Mouse (Mus musculus): ENCODE measurements around the gene Stard7.
A peak's percentile ranks its signal among the peaks of the same experiment; 100 is the strongest.

The Stard7 gene

DNA sequence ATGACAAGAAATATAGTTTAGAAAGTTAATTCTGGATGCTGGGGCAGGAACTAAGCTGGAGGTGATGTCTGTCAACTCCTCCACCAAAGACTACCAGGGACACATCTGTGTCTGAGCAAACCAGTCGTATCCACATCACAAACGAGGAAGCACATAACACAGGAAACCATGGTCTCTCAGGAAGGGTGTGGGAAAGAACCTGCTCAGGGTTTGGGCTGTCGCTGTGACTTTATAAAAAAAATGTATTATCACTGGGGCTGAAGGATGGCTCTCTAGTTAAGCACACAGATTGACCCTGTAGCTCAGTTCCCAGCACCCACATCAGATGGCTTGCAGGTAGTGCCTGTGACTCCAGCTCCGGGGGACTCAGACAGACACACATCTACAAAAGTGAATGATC lies 49.1 kb downstream of the Stard7 start:
- DNase-seq (ENCODE audit: low read depth), result no peak

DNA sequence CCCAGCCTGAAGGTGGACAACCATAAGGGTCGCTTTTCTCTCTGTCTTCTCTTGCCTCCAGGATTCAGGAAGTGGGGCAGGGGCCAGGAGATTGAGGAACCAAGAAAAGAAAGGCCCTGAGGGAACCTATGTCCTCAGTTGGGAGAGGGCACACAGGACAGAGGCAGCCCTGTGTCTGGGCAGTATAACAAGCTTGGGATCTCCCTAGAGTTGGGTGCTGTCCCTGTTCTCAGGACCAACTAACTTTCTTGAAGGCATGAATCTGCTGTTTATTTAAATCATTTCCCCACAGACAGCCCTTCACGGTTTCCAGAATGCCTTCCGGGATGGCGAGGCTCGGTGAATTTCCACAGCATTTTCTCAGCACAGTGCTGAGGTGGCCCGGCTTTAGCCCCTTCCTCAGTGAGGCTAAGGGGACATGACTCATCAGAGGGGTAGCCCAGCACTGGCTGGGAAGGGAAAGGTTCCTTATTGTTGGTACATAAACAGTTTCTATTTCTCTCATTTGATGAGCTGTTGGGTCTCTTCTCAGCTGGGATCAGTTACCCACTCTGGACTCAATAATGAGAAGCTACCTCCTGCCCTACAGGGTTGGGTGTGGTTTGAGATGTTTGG lies 52.8 kb downstream of the Stard7 start:
- DNase-seq (ENCODE audit: low read depth), result no peak

DNA sequence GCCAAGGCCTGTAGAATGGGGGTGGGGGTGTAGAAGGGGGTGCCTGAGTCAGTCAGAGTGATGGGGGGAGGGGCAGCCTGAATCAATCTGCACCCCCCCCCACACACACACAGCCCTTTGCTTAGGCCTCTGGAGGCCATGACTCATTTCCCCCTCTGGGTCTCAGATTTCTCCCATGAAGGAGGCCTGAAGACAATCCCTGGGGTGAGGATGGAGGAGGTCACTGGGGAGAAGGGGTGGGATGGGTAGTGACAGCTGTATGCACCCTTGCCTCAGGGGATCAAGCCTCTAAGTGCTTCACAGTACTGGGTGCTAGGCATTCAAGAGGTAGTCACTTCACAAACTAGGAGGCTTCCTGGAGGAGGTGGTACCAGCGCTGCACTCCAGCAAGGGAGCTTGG lies 53.6 kb downstream of the Stard7 start:
- peak; percentile 89 for DNase-seq (ENCODE audit: low read depth)

DNA sequence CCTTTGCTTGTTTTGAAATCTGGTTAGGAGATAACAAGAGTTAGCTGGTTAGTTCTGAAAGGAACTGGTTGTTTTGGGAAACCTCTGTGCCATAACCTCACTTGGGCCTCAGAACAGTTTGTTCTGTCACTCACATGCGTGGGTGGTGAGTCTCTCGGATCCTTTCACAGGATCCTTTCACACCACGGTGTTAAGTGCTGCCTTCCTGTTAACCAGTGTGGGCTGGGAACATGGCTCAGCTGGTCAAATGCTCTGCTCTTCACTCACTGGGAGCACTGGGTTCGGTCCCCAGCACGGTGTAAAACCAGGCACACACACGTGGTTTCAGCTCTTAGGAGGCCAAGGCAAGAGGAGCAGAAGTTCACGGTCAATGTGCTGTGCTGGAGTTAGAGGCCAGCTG lies 54.4 kb downstream of the Stard7 start:
- no peak for DNase-seq (ENCODE audit: low read depth)

DNA sequence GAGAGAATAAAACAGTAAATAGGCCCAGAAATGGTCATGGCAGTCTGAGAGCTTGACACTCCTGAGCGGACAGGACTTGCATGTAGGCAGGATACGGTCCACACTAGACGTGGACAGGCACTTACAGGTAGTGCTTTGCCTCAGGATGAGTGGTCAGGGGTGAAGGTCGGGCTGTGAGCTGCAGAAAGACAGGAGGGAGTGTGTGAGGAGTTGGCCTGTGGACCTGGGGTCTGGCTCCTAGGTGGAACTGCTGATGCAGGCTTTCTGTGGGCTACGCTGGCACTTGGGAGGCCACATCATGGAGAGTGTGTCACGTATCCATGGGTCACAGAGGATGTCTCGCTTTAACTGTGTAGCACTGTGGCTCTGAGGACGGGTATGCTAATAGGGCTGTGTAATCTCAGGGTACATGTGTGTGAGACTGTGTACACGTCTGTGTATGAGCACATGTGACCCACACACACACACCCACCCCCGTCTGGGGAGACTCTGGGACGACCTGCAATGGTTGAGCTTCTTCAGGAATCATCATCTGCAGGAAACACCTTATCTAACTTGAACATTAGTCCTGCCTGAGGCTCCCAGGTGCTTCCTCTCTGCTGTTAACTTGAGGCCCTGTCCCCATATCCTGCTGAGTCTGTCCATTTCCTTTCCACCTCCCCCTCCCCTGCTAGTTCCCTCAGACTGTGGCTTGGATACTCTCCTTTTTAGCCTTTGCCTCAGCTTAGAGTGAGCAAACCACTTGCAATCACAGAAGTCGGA lies 58.3 kb downstream of the Stard7 start:
- DNase-seq (ENCODE audit: low read depth), result peak; percentile 98

DNA sequence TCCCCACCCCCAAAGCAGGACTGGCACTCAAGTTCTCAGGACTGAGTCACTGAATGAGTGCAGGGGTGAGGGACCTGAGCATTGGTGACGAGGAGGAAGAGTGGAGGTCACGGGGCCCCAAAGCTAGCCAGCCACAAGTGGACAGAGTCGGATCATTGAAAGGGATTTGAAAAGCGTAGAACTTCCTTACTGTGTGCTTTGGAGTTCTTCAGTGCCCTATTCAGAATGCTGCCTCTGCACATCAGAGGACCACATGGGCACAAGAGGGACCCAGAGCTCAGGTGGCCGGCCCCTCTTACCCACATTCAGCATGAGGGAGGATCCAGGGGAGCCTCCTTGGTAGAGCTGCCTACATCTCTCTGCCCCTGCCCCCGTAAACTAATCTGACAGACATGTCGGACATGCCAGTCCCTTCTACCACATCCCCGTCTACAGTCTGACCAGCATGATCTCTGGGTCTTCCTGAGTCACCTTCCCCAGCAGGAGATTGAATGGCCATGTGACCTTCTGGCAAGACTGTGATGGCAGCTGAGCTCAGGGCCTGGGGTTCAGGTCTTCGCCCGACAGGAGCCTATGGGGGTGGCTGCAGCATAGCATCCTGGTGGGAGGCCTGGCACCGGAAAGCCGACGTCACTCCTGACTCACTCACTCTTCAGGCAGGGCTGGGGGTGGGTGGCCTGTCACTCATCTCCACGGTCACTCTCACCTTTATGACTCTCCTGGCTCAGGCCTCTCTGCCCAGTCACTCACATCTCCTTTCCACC lies 63.0 kb downstream of the Stard7 start:
- DNase-seq (ENCODE audit: low read depth), result peak; percentile 61

DNA sequence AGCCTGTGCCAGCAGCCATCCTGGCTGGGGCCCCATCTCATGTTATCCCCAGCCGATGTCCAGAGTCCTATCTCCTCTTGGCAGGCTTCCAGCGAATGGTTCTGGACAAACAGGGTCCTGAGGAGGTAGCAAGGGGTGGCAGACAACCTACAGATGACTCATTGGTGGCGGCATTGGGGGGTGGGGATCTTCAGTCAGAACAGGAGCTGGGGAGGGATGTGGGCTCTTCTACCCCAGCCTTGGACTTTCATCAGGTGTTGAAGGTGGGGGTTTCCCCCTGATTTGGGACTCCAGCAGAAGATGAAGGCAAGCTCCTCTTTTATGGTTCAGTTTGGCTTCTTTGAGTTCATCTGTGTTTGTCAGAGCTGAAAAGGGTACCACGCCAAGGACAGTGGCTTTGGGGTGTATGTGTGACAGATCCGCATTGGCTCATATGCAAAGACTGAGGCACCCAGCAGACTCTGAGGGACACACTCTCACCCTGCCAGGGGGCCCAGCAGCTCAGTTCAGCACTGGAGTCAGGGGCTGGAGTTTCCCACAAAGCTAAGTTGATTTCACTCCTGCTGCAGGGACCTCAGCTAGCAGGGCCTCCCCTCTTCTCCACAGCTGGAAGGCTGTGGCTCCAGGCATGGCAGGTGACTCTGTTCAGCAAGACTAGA lies 64.1 kb downstream of the Stard7 start:
- peak; percentile 75 for DNase-seq (ENCODE audit: low read depth)

DNA sequence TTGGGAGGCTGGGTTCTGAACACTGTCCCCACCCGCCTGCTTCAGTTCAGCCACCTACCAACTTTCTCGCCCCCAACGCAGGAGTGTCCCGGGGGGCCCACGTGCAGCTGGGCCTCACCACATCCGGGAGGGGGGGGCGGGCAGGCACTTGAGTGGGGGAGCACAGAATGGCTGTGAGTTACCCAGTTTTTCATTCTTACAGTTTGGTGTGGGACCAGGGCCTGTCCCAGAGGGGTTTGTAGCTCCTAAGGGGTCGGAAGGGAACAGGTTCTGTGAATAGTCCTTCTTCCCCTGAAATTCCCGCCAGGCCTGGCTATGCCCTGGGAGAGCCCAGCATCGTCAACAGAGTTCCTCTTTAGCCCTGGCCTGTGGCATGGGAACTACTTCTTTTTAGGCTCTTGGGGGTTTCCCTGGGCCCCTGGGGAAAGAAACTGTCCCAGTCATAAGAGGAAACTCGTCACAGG lies 65.1 kb downstream of the Stard7 start:
- DNase-seq (ENCODE audit: low read depth), result peak; percentile 49

DNA sequence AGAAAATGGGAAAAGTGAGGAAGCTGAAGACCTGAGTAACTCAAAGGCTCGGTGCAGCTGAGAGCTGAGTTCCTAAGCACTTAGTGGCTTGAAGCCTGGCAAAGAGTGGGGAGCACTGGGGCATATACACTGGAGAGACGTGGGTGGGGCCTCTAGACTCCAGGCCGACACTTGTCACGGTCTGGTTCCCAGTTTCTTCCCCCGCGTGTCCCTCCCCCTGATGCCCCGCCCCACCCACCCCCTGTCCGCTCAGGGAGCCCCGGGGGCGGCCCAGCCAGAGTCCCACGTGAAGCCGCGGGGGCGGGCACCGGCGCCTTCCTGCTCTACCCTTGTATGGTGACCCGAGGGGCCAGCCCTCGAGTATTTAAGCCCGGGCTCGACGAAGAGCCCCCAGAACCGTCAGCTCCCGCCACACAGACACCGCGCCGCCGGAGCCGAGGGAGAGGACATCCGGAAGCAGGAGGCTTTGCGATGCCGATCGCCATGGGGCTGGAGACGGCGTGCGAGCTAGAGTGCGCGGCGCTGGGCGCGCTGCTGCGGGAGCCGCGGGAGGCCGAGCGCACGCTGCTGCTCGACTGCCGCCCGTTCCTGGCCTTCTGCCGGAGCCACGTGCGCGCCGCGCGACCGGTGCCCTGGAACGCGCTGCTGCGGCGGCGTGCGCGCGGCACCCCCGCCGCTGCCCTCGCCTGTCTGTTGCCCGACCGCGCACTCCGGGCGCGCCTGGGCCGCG lies 65.9 kb downstream of the Stard7 start, which contains the start of gene Dusp2:
Gene Dusp2 (plus strand): TSS at position 393 of the 730 bp plus-strand sequence.
- DNase-seq (ENCODE audit: low read depth), result peak; percentile 98

DNA sequence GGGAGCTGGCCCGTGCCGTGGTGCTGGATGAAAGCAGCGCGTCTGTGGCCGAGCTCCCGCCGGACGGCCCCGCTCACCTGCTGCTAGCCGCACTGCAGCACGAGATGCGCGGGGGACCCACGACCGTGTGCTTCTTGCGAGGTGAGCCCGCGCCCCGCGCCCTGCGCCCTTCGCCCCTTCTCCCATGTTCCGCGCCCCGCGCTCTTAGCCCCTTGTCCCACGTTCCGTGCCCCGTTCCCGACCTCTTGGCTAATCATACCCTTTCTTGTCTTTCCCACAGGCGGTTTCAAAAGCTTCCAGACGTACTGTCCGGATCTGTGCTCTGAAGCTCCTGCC lies 66.4 kb downstream of the Stard7 start:
- DNase-seq (ENCODE audit: low read depth), result no peak

DNA sequence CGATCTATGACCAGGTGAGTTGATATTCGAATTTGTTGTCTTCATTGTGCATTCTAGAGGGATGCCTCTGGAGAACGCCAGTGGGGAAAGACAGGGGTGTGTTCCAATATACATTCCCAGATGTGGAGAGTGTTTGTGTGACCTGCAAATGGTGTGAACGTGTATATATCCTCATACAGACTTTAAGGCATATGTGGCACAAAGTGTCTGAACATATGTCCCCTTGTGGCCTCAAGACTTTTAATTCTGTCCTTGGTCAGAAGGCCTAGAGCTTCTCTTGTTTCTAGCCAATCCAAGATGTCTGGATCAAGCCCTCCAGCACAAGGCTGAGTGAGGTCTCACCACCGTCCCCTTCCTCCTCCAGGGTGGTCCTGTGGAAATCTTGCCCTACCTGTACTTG lies 66.9 kb downstream of the Stard7 start:
- peak; percentile 39 for DNase-seq (ENCODE audit: low read depth)

DNA sequence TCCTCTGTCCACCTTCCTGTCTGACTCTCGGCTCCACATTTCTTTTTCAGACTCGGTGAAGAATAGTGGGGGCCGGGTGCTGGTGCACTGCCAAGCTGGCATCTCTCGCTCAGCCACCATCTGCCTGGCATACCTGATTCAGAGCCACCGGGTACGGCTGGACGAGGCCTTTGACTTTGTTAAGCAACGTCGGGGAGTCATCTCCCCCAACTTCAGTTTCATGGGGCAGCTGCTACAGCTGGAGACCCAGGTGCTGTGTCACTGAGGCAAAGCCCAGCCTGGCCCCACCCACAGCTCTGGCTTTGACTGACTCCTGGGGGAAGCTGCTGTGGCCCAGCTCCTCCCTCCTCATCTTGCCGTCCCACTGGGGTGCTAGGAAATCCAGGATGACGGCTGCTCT lies 67.5 kb downstream of the Stard7 start:
- DNase-seq (ENCODE audit: low read depth), result peak; percentile 77

DNA sequence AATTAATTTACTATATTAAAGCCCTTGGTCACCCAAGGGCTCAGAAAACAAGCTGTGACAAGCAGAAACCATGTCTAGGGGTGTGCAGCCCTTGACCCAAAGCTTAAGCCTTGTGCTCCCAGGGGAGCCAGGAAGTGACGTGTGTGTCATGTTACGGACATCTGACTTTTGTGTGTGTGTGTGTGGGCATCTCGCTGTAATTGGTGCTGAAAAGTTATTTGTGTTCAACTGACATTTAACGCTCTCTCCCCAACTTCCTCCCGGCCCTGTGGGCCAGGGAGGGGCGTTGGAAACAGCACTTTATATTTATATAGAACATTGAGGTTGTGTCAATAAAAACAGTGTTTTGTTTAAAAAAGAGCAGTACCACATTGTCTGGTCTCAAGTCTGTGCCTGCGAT lies 68.0 kb downstream of the Stard7 start:
- peak; percentile 73 for DNase-seq (ENCODE audit: low read depth)

DNA sequence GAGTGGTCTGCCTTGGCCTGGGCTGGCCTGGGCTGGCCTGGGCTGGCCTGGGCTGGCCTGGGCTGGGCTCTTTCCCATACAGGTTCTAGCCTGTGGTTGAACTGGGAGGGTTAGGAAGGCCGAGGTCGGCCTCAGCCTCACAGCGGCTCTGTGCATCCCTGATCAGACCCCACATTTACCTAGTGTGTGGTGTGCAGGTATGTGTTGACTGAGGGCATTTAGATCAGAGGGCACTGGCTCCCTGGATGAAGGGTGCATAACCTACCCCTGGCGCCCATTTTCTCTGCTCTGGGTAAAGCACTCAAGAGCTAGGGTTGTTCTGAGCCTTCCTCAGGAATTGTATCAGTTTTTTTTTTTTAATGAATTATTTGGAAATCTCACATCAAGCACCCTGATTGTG lies 68.4 kb downstream of the Stard7 start, which contains the start of gene Astl:
Gene Astl (plus strand): TSS at position 224 of the 400 bp plus-strand sequence.
- no peak for DNase-seq (ENCODE audit: low read depth)

DNA sequence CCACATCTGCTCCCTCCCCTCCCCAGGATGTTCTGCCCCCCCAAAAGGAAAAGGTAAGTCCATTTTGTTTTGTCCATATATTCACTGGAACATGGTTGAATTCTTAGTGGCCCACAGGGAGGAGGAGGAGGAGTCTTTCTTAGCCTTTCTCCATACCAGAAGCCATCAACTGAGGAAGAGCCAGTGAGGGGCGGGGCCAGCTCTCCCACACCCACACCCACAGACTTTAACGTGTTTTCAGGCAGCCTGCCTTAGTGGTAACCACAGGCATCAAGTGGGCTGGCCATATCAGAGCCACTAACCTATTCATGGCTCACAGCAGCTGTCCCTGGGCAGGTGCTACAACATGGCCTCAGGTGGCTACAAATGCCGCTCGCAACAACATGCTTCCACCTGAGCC lies 68.8 kb downstream of the Stard7 start:
- peak; percentile 66 for DNase-seq (ENCODE audit: low read depth)

DNA sequence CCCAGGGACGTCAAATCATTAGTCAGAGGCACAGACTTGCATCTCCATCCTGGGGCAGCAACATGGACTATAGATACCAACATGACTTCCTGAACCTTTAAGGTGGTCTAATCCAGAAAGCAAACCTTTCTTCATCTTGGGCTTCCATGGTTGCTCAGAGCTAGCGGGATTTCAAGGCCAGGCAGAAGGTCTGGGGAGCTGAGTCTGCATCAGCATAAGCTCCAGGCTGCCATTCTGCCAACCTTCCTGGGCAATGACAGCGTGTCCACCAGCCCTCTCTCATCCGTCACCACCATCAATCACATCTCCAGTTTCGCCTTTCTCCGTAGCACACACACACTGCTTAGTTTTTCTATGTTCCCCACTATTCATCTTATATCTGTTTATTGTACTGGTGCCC lies 69.2 kb downstream of the Stard7 start:
- DNase-seq (ENCODE audit: low read depth), result no peak

DNA sequence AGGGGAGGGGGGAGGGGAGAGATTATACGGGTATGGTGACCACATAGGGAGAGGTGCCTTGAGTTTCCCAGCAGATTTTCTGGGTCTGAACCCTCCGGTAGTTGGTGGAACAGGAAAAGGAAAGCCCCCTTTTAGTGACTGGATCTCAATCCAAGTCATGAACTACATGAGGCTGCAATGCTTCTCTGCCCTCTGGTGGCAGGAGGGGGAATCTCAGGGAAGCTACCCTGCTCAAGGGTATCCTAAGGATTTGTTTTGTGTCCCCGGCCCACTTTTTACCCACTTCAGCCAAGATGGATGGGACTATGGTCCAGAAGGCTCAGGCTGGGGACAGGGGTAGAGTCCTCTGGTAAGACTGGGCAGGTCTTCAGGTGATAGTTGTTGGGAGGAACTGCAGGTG lies 71.1 kb downstream of the Stard7 start:
- peak; percentile 71 for DNase-seq (ENCODE audit: low read depth)

DNA sequence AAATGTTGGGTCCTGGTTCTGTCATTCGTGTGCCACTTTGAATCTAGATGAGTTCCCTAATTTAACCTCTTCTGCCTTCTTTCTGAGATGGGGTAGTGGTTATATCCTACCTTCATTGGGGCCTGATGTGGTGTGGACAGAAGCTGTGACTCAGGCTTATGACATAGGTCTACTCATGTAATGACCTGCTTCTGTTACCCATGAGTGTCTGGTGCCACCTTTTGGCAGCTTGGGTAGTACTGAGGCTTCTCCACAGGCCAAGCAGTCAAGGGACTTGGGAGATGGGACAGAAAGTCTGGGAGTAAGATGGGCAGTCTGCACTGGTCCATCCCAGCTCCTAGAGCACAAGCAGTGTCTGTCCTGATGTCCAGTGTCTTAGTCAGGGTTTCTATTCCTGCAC lies 76.3 kb downstream of the Stard7 start:
- peak; percentile 87 for DNase-seq (ENCODE audit: low read depth)

DNA sequence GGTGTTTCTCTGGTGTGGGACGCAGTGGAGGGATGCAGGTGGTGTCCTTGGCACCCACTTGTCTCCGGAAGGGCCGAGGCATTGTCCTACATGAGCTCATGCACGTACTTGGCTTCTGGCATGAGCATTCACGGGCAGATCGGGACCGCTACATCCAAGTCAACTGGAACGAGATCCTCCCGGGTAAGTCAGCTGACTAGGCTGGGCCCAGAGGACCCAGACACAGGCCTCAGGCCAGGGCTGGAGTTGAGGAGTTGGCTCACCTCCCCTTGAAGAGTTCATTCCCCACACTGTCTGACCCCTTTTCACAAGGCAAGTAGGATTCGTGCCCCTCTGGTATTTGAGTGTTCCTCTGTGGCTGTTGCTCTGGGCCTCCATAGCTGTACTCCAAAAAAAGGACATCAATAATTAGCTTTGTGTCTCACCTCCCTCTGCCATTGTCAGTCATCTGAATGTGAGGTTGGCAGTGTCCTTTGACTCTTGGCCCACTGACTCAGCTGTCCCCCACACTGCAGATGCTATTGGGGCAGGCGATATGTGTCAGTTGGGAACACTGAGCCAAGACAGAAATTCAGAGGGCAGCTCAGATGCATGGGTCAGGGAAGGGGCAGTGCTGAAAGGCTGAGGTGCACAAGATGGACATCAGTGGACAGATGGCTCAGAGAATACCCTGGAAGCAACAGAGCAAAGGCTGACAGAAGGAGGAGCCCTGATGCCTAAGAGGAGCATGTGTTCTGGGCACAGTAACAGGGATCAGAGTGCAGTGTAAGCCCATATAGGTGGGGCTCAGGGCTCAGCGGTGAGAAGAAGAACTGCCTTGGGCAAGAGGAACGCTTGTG lies 77.3 kb downstream of the Stard7 start:
- no peak for DNase-seq (ENCODE audit: low read depth)
